Mouse (Mus musculus): ENCODE data around the gene Prps2. TPM values are rescaled to one million over a fixed set of nuclear protein-coding genes. Genes with fewer than 3 reads are reported as not detected.
A peak's percentile ranks its signal among the peaks of the same experiment; 100 is the strongest.

Gene Prps2
- polyA plus RNA-seq, 1 experiment from 2014 or later, result 18.3 TPM

DNA sequence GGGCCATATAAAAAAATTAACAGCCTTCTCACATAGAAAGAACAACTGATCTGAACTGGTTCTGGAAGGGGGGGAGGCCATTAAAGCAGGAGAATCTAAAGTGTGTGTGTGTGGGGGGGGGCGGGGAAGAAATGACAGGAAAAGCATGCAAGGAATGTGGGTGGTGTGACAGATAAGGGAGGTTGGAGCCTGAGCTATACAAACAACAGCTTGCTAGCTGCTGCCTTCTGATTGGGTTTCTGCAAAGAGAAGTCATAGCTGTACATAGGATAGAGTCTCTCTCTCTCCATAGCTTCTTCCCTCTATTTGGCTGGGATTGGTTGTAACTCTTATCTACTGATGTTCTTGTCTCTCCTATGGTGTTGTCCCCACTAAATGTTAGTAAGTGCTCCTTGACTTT, 49.9 kb downstream of the Prps2 start:
- no peaks in the 10 kb centered on the region for H3K9me3 ChIP-seq (ENCODE audit: control insufficient read depth, low read length)
- no peaks in the 10 kb centered on the region for H3K36me3 ChIP-seq (ENCODE audit: control insufficient read depth, insufficient read depth, low read length)
- ATAC-seq (ENCODE audit: low FRiP score), result no peak
- no peak for DNase-seq (ENCODE audit: low spot score)
- H3K4me2 ChIP-seq (replicated peaks; ENCODE audit: low read depth, low read length), result no peak overlapping the region
- H3K27ac ChIP-seq (ENCODE audit: low read depth, low read length), result no peak overlapping the region
- peaks cover 2% of the 10 kb centered on the region; the same call in 1 of the 2 replicates for H3K27me3 ChIP-seq (ENCODE audit: control insufficient read depth, insufficient read depth, low read length)
- H3K4me1 ChIP-seq (replicated peaks; ENCODE audit: control insufficient read depth, insufficient read depth, low read length), result no peaks in the 10 kb centered on the region
- H3K9ac ChIP-seq (ENCODE audit: low read depth, low read length), result no peak overlapping the region
- H3K4me3 ChIP-seq (ENCODE audit: low read depth, low read length), result no peak overlapping the region
- 33% methylated on average over 1 of the region's 1 CpGs for WGBS

DNA sequence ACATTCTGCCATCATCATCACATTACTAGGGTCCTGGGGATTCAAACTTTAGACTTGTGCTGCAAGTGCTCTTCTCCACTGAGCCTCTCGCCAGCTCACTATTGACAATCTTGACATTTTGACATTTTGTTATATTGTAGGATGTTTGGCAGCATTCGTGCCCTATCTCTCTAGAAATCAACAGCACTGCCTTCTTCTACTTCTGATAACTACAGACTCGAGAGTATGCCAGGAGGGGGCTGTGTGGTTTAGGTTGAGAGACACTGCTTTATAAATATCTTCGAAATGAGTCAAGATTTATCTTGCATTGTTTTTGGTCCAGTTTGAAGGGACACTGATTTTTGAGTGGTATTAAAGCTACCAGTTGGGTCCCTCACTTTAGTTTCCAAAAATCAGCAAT, 51.6 kb downstream of the Prps2 start:
- no peak overlapping the region for H3K9ac ChIP-seq (ENCODE audit: low read depth, low read length)
- H3K27ac ChIP-seq (ENCODE audit: low read depth, low read length), result no peak overlapping the region
- peaks cover 2% of the 10 kb centered on the region; the same call in 1 of the 2 replicates for H3K27me3 ChIP-seq (ENCODE audit: control insufficient read depth, insufficient read depth, low read length)
- ATAC-seq (ENCODE audit: low FRiP score) (no peak), DNase-seq (ENCODE audit: low spot score) (no peak)
- H3K4me2 ChIP-seq (replicated peaks; ENCODE audit: low read depth, low read length), result no peak overlapping the region
- H3K36me3 ChIP-seq (ENCODE audit: control insufficient read depth, insufficient read depth, low read length), result no peaks in the 10 kb centered on the region
- H3K9me3 ChIP-seq (ENCODE audit: control insufficient read depth, low read length), result no peaks in the 10 kb centered on the region
- H3K4me1 ChIP-seq (replicated peaks; ENCODE audit: control insufficient read depth, insufficient read depth, low read length), result no peaks in the 10 kb centered on the region
- H3K4me3 ChIP-seq (ENCODE audit: low read depth, low read length), result no peak overlapping the region
- 76% methylated on average over 4 of the region's 4 CpGs for WGBS

DNA sequence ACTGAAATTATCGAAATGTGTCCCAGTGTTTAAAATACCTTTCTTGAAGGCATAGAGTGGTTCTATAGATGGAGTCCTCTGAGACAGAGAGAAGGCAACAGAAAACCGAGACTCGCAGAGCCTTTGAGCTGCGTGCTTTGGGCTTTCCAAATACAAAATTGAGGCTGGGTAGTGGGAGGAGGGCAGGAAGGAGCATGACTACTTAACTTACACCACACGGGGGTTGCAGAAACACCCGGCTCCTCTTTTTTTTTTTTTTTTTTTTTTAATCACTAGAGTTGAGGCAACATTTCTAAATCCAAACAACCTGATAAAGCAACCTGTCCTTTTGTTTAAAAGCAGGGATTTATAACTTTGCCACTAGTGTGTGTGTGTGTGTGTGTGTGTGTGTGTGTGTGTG, 52.1 kb downstream of the Prps2 start, which contains the start of gene Tlr7:
Gene Tlr7 (minus strand): TSS at position 160 of the 400 bp plus-strand sequence.
- no peak for DNase-seq (ENCODE audit: low spot score)
- peaks cover 2% of the 10 kb centered on the region; the same call in 1 of the 2 replicates for H3K27me3 ChIP-seq (ENCODE audit: control insufficient read depth, insufficient read depth, low read length)
- H3K27ac ChIP-seq (ENCODE audit: low read depth, low read length), result no peak within 1 kb of the TSS
- H3K9me3 ChIP-seq (ENCODE audit: control insufficient read depth, low read length), result no peaks in the 10 kb centered on the region
- ATAC-seq (ENCODE audit: low FRiP score), result no peak
- no peaks in the 10 kb centered on the region for H3K36me3 ChIP-seq (ENCODE audit: control insufficient read depth, insufficient read depth, low read length)
- no peak within 1 kb of the TSS for H3K4me2 ChIP-seq (replicated peaks; ENCODE audit: low read depth, low read length)
- H3K9ac ChIP-seq (ENCODE audit: low read depth, low read length), result no peak within 1 kb of the TSS
- WGBS, result 79% methylated on average over 6 of the region's 6 CpGs
- H3K4me1 ChIP-seq (replicated peaks; ENCODE audit: control insufficient read depth, insufficient read depth, low read length), result no peaks in the 10 kb centered on the region
- H3K4me3 ChIP-seq (ENCODE audit: low read depth, low read length), result no peak within 1 kb of the TSS

DNA sequence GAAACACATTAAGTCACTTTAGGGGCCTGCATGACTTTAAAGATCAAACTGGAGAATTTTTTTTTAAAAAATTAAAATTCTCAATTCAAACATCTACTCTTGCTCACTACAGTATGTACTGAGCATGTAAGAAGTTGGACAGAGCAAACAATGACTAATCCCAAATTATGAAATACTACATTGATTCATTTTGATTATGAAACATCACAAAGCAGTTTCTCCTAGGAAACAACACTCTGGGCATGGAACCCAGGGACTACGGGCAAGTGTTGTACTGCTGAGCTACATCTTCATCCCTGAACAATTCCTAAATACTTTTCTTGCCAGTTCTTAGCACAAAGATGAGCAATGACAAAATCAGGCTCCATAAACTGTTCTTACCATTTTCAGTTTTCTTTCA, 52.9 kb downstream of the Prps2 start:
- WGBS, result 78% methylated on average over 1 of the region's 1 CpGs
- ATAC-seq (ENCODE audit: low FRiP score), result no peak
- peaks cover 2% of the 10 kb centered on the region; the same call in 1 of the 2 replicates for H3K27me3 ChIP-seq (ENCODE audit: control insufficient read depth, insufficient read depth, low read length)

DNA sequence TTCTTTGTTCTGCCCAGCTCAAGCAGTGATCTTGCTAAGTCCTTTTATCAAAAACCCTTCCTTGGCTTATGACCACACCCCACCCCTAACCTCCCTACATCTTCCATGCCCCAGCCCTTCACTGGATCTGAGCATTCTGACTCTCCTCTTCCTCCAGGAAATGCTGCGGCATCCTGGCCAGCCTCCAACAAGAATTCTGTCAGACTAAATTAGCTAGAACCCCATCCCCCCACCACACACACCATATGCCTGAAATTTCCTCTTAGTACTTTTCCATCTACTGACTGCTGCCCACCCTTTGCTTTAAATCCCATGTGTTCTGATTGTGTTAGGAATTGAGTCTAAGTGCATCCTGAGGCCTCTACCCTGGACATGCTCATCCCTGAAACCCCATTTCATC, 53.5 kb downstream of the Prps2 start:
- WGBS, result 79% methylated on average over 1 of the region's 1 CpGs
- H3K4me1 ChIP-seq (replicated peaks; ENCODE audit: control insufficient read depth, insufficient read depth, low read length), result no peaks in the 10 kb centered on the region
- no peak for ATAC-seq (ENCODE audit: low FRiP score)
- H3K9me3 ChIP-seq (ENCODE audit: control insufficient read depth, low read length), result no peaks in the 10 kb centered on the region
- no peak for DNase-seq (ENCODE audit: low spot score)
- H3K9ac ChIP-seq (ENCODE audit: low read depth, low read length), result no peak overlapping the region
- no peak overlapping the region for H3K4me2 ChIP-seq (replicated peaks; ENCODE audit: low read depth, low read length)
- no peaks in the 10 kb centered on the region for H3K36me3 ChIP-seq (ENCODE audit: control insufficient read depth, insufficient read depth, low read length)
- H3K4me3 ChIP-seq (ENCODE audit: low read depth, low read length), result no peak overlapping the region
- H3K27me3 ChIP-seq (ENCODE audit: control insufficient read depth, insufficient read depth, low read length), result peaks cover 2% of the 10 kb centered on the region; the same call in 1 of the 2 replicates
- no peak overlapping the region for H3K27ac ChIP-seq (ENCODE audit: low read depth, low read length)

More for the DNA sequence above, 52.9 kb downstream of the Prps2 start:
- H3K4me1 ChIP-seq (replicated peaks; ENCODE audit: control insufficient read depth, insufficient read depth, low read length), result no peaks in the 10 kb centered on the region
- no peak overlapping the region for H3K27ac ChIP-seq (ENCODE audit: low read depth, low read length)
- H3K36me3 ChIP-seq (ENCODE audit: control insufficient read depth, insufficient read depth, low read length), result no peaks in the 10 kb centered on the region
- H3K4me2 ChIP-seq (replicated peaks; ENCODE audit: low read depth, low read length), result no peak overlapping the region
- no peaks in the 10 kb centered on the region for H3K9me3 ChIP-seq (ENCODE audit: control insufficient read depth, low read length)
- DNase-seq (ENCODE audit: low spot score), result no peak
- no peak overlapping the region for H3K9ac ChIP-seq (ENCODE audit: low read depth, low read length)
- no peak overlapping the region for H3K4me3 ChIP-seq (ENCODE audit: low read depth, low read length)

DNA sequence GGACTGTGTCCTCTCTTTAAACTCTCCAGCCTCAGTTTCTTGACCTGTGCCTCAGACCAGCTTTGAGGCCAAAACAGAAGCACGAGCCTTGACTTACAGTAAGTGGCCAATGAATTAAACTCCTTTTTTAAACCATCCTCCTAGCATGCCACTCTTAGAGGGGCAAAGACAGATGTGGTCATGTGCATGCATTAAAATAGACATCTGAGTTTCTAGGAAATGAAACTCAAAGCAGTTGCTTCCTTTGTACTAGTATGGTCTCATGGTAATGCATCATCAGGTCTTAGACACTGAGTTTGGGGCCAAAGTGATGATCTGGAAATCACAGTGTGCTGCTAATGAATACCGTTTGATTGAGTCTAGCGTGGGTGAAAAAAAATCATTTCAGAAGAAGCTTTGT, 54.0 kb downstream of the Prps2 start:
- Histone ChIP-seq H3K4me2 (replicated peaks; ENCODE audit: low read depth, low read length) (no peak overlapping the region), H3K9me3 (ENCODE audit: control insufficient read depth, low read length) (no peaks in the 10 kb centered on the region), H3K4me3 (ENCODE audit: low read depth, low read length) (no peak overlapping the region), H3K27me3 (ENCODE audit: control insufficient read depth, insufficient read depth, low read length) (peaks cover 2% of the 10 kb centered on the region; the same call in 1 of the 2 replicates), H3K27ac (ENCODE audit: low read depth, low read length) (no peak overlapping the region), H3K9ac (ENCODE audit: low read depth, low read length) (no peak overlapping the region), H3K4me1 (replicated peaks; ENCODE audit: control insufficient read depth, insufficient read depth, low read length) (no peaks in the 10 kb centered on the region), H3K36me3 (ENCODE audit: control insufficient read depth, insufficient read depth, low read length) (no peaks in the 10 kb centered on the region)
- ATAC-seq (ENCODE audit: low FRiP score), result no peak
- DNase-seq (ENCODE audit: low spot score), result no peak
- 93% methylated on average over 3 of the region's 3 CpGs for WGBS

DNA sequence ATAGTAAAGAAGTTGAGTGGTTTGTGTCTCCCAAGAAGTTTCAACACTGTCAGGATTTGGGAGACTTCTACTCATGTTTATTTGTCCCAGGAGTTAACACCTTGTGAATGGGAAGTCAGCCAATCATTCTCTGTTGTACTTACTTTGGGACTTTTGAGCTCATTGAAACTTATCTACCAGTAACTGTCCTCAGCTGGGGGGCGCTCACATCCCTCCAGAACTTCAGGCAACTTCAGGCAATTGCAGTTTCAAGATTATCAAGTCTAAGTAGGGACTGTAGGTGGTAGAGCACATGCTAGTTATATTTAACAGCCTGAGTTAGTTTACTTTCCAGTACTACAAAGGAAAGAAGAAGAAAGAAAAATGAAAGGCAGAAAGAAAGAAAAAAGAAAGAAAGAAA, 58.8 kb downstream of the Prps2 start:
- no peaks in the 10 kb centered on the region for H3K4me1 ChIP-seq (replicated peaks; ENCODE audit: control insufficient read depth, insufficient read depth, low read length)
- H3K4me2 ChIP-seq (replicated peaks; ENCODE audit: low read depth, low read length), result no peak overlapping the region
- no peaks in the 10 kb centered on the region for H3K36me3 ChIP-seq (ENCODE audit: control insufficient read depth, insufficient read depth, low read length)
- WGBS, result 54% methylated on average over 1 of the region's 1 CpGs
- H3K9me3 ChIP-seq (ENCODE audit: control insufficient read depth, low read length), result no peaks in the 10 kb centered on the region
- H3K27ac ChIP-seq (ENCODE audit: low read depth, low read length), result no peak overlapping the region
- DNase-seq (ENCODE audit: low spot score), result no peak
- no peaks in the 10 kb centered on the region; the same call in 1 of the 2 replicates for H3K27me3 ChIP-seq (ENCODE audit: control insufficient read depth, insufficient read depth, low read length)
- no peak overlapping the region for H3K9ac ChIP-seq (ENCODE audit: low read depth, low read length)
- ATAC-seq (ENCODE audit: low FRiP score), result no peak
- no peak overlapping the region for H3K4me3 ChIP-seq (ENCODE audit: low read depth, low read length)

DNA sequence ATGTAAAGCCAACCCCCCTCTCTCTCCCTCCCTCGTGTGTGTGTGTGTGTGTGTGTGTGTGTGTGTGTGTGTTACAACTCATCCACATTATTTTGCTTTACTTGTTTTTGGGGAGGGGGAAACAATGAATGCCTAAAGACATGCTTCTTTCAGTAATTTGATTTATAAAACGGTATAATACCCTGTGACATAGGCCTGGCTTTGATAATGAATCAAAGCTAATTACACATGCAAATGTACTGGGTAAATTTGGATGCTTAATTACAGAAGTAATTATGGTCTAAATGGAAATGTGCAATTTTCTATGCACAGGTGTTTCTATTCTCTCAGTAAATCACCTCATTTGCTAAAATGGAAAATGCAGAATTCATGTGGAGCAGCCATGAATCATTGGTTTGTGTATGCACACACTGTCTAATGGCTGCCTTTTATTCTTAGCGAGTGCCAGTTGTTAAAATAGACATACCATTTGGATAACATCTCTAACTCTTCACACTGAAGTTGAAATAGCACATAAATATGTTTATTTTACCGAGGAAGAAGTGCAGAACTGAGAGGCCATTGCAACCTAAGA, 61.2 kb downstream of the Prps2 start:
- WGBS, result 82% methylated on average over 4 of the region's 4 CpGs
- H3K4me2 ChIP-seq (replicated peaks; ENCODE audit: low read depth, low read length), result no peak overlapping the region
- no peak for DNase-seq (ENCODE audit: low spot score)
- no peak overlapping the region for H3K9ac ChIP-seq (ENCODE audit: low read depth, low read length)
- no peaks in the 10 kb centered on the region for H3K4me1 ChIP-seq (replicated peaks; ENCODE audit: control insufficient read depth, insufficient read depth, low read length)
- no peak for ATAC-seq (ENCODE audit: low FRiP score)
- no peaks in the 10 kb centered on the region for H3K9me3 ChIP-seq (ENCODE audit: control insufficient read depth, low read length)
- H3K36me3 ChIP-seq (ENCODE audit: control insufficient read depth, insufficient read depth, low read length), result no peaks in the 10 kb centered on the region
- H3K27me3 ChIP-seq (ENCODE audit: control insufficient read depth, insufficient read depth, low read length), result no peaks in the 10 kb centered on the region; the same call in 1 of the 2 replicates
- H3K27ac ChIP-seq (ENCODE audit: low read depth, low read length), result no peak overlapping the region
- no peak overlapping the region for H3K4me3 ChIP-seq (ENCODE audit: low read depth, low read length)

DNA sequence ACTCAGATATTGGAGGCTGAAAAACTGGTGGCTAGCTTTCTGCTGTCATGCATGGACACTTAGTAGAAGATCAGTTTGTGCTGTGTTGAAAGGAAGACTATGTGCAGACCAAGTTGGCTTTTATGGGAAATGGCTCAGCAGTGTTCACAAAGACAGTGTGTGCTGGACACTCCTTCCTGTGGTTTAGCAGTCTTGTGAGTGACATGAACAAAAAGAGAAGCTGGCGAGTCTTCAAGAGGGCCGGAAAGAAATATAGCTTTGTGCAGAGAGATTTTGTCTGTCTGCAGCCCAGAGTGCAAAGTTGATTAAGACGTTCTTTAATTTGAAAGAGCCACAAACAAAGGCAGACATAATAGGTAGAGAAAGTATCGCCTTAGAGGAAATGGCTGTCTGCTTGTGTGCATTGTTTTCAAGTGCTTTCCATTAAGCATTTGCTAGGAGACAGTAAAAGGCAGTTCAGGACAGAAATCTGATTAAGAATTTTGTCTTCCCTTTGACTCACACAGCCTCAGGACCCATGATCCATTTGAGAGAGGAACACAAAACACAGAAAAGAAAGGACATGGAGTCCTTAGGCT, 63.6 kb downstream of the Prps2 start:
- peak; percentile 0 for DNase-seq (ENCODE audit: low spot score)
- no peaks in the 10 kb centered on the region; the same call in 1 of the 2 replicates for H3K27me3 ChIP-seq (ENCODE audit: control insufficient read depth, insufficient read depth, low read length)
- 51% methylated on average over 4 of the region's 4 CpGs for WGBS

More for the DNA sequence above, 63.6 kb downstream of the Prps2 start:
- H3K4me3 ChIP-seq (ENCODE audit: low read depth, low read length), result no peak overlapping the region
- H3K9ac ChIP-seq (ENCODE audit: low read depth, low read length), result no peak overlapping the region
- H3K36me3 ChIP-seq (ENCODE audit: control insufficient read depth, insufficient read depth, low read length), result no peaks in the 10 kb centered on the region
- ATAC-seq (ENCODE audit: low FRiP score), result no peak; the same call in 1 of the 2 replicates
- H3K27ac ChIP-seq (ENCODE audit: low read depth, low read length), result no peak overlapping the region
- H3K4me1 ChIP-seq (replicated peaks; ENCODE audit: control insufficient read depth, insufficient read depth, low read length), result no peaks in the 10 kb centered on the region
- no peak overlapping the region for H3K4me2 ChIP-seq (replicated peaks; ENCODE audit: low read depth, low read length)
- H3K9me3 ChIP-seq (ENCODE audit: control insufficient read depth, low read length), result no peaks in the 10 kb centered on the region
